Mouse (Mus musculus) left cerebral cortex, postnatal 4 days (tissue): ENCODE results near the gene Kcnj16. TPM values are rescaled to one million over a fixed set of nuclear protein-coding genes. Genes with fewer than 3 reads are reported as not detected.

ENCODE experiments used
- DNase-seq: peaks from one replicate; pipeline ENCODE4 v3.0.0-alpha.2; 2022
- intact Hi-C: fragments of 180-260 bp; cut with DNase I; formaldehyde crosslinking; loops from one replicate; pipeline ENCODE4 v1.15.1; 2025
- total RNA-seq, 2 experiments: library from RNA; stranded (reverse); gene quantifications; 2 replicates each; pipeline ENCODE4 v1.2.3; 2021

Gene Kcnj16
- total RNA-seq, 2 experiments from 2014 or later: 4.7 to 7.1 TPM

- intact Hi-C loops: loop anchor here (10.0 kb wide), 1 partner anchor 250 kb away; no protein-coding TSS in a partner anchor
- DNase-seq: no peak
These were observed 87.3 kb downstream of the Kcnj16 start for GRCm38 (mm10) chr11:111054854-111055822.

- DNase-seq: no peak
- intact Hi-C loops: loop anchor here (10.0 kb wide), 1 partner anchor 251 kb away; no protein-coding TSS in a partner anchor
These were observed 88.2 kb downstream of the Kcnj16 start for GRCm38 (mm10) chr11:111056030-111056429.

- intact Hi-C loops: loop anchor here (10.0 kb wide), 1 partner anchor 253 kb away; no protein-coding TSS in a partner anchor
These were observed 89.6 kb downstream of the Kcnj16 start for GRCm38 (mm10) chr11:111057435-111057834.

GRCm38 (mm10) chr11:111059440-111059839 lies 91.6 kb downstream of the Kcnj16 start:
- intact Hi-C loops: loop anchor here (10.0 kb wide), 1 partner anchor 255 kb away; no protein-coding TSS in a partner anchor
- DNase-seq: no peak

More at GRCm38 (mm10) chr11:111057435-111057834, 89.6 kb downstream of the Kcnj16 start:
- no peak for DNase-seq

- intact Hi-C loops: loop anchor here (5.0 kb wide), 2 partner anchors 353 to 488 kb away; no protein-coding TSS in a partner anchor
- no peak for DNase-seq
These were observed 92.4 kb downstream of the Kcnj16 start for GRCm38 (mm10) chr11:111060216-111060615.

- DNase-seq: peak; percentile 39
- intact Hi-C loops: loop anchor here (5.0 kb wide), 4 partner anchors 358 to 493 kb away; no protein-coding TSS in a partner anchor
These were observed 97.1 kb downstream of the Kcnj16 start for GRCm38 (mm10) chr11:111064751-111065527.

GRCm38 (mm10) chr11:111065635-111066298 lies 97.9 kb downstream of the Kcnj16 start, which contains the start of gene Kcnj2:
Gene Kcnj2, plus strand, starts transcription at chr11:111066164.
- peak; percentile 93 for DNase-seq
- intact Hi-C loops: loop anchor here (5.0 kb wide), 2 partner anchors 382 to 457 kb away; no protein-coding TSS in a partner anchor

- DNase-seq: peak; percentile 8
- intact Hi-C loops: loop anchor here (5.0 kb wide), 2 partner anchors 381 to 456 kb away; no protein-coding TSS in a partner anchor
These were observed 98.5 kb downstream of the Kcnj16 start for GRCm38 (mm10) chr11:111066299-111066691.

- DNase-seq: no peak
- intact Hi-C loops: loop anchor here (5.0 kb wide), 2 partner anchors 380 to 455 kb away; no protein-coding TSS in a partner anchor
These were observed 100.0 kb downstream of the Kcnj16 start for GRCm38 (mm10) chr11:111067787-111068186.

GRCm38 (mm10) chr11:111070460-111070859 lies 102.6 kb downstream of the Kcnj16 start:
- DNase-seq: no peak
- intact Hi-C loops: no loop called here

- DNase-seq: no peak
- intact Hi-C loops: no loop called here
These were observed 106.3 kb downstream of the Kcnj16 start for GRCm38 (mm10) chr11:111074131-111074530.

Other genes with a start within 250 kb of the Kcnj16 start
- gene Kcnj2, start 98.1 kb downstream of the Kcnj16 start, total RNA-seq: 10 to 100 TPM; 10.1 to 11.0 TPM